Mouse (Mus musculus): ENCODE measurements around the gene Ptms.
"Not testable (repeated sequence)": the region's sequence is repeated elsewhere in the genome, so short reads cannot be mapped to it uniquely, and the experiment has no call there.

Gene Ptms

GRCm38 (mm10) chr6:124904161-124904981 lies 15.5 kb downstream of the Ptms start:
- DNase-seq: peak; percentile 71 to 86

- peak; percentile 97 to 98 for DNase-seq
Observed at GRCm38 (mm10) chr6:124903580-124904151, 16.2 kb downstream of the Ptms start.

- no peak for DNase-seq
Observed at GRCm38 (mm10) chr6:124901851-124902250, 18.1 kb downstream of the Ptms start.

DNA sequence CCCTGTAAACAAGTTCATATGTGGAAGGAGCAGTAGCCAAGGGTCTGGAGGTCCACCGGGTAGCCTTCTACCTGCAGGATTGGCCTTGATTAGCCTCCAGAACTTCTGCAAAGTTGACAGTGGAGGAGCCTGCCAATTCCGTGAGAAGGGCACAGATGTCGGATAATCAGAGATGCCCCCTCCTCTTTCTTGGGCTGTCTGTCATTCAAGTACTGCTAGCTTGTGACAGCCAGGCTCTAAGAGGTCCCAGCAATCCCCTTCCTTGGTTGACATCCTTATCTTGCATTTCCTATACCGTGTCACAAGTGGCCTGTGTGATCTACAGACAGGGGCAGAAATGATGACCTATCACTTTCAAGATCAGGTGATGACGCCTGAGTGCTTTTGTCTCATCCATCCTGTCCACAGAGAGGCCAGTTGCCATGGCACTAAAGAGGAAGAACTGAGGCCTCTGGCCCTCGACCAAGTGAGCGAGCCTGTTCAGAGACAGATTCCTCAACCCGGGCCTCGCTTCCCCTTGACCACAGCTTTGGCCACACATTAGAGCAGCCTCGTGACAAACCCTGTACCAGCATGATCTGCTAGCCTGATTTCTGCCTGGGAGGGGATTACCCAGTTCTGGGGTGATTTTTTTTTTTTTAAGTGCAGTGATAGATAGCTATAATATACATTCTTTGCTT lies 19.0 kb downstream of the Ptms start:
- peak in 1 of 2 experiments; percentile 36 for DNase-seq

DNA sequence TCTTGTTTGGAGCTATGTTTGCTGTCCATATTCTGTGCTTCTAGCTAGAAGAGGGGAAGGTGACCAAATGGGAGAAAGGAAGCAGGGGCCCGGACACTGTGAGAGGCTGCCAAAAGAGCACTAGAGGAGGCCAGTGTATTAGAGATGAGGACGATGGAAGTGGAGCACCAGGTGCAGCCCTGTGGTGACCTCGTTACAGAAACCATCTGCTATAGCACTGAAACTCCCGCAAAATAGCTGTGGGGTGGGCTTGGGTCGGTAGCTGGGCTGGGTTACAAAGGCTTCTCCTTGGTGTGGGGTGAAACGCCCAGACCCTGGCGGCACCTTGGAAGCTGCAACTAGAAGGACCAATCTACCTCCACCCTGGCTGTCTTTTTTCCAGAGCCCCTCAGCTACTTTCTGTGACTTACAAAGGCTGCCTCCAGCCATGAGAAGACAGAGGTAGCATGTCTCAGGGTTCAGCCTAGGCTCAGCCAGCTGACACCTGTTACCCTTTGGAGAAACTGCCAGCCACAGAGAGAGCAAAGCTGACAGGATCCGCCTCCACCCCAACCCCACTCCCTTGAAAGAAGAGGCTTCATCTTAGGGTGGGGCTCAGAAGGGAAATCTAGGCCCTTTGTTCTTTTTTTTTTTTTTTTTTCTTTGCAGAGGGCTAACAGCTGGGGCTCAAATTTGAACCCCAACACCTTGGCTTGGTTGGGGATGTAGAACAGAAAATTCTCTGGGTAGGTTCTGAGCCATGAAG lies 19.7 kb downstream of the Ptms start:
- no peak for DNase-seq

GRCm38 (mm10) chr6:124898359-124898758 lies 21.5 kb downstream of the Ptms start:
- DNase-seq: no peak

- not testable (repeated sequence) for DNase-seq
Observed at GRCm38 (mm10) chr6:124894113-124894512, 25.8 kb downstream of the Ptms start.

DNA sequence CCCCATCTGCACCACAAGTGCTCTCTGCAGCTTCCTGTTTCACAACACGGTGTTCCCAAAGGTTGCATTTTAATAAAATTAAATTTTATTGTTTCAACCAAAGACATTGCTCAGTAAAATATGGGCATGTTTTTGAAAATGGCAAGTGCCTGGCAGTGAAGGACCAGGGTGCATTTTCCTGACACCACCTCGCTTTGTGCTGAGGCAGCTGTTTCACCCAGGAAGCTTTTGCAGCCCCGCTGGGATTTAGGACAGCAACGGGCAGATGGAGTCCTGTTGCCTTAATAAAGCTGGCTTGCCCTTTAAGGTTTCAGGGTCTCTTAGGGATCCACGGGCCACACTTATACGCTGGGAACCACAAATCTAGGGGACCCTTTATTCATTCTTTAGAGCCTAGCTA lies 28.9 kb downstream of the Ptms start:
- DNase-seq: no peak

DNA sequence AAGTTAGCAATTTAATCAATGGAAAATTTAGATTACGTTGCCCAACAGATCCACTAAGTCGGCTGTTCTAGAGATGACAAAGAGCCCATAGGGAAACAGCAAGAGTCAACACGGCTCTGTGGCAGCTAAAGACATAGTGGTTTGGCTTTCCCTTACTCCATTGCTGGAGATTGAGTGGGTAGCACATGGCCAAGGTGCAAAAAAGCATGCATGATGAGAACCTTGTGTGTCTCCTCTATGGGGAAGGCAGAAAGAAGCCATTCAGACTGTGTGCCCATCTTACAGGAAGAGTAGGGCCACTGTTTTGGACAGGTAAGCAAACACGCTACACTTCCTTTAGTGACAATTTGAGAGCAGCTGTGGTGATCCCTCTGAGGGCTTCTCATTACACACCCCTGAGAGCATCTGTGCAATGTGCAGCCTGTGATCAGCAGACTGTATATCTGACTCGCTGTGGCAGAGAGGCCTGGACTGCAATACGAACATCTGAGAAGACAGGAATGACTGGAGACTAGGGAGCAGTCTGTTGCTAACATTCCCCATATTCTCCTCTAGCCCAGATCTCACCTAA lies 31.3 kb downstream of the Ptms start:
- no peak for DNase-seq

- no peak for DNase-seq
Observed at GRCm38 (mm10) chr6:124887986-124888385, 31.9 kb downstream of the Ptms start, which contains the start of gene Cd4. Cd4 (minus strand) TSS chr6:124888221.

DNA sequence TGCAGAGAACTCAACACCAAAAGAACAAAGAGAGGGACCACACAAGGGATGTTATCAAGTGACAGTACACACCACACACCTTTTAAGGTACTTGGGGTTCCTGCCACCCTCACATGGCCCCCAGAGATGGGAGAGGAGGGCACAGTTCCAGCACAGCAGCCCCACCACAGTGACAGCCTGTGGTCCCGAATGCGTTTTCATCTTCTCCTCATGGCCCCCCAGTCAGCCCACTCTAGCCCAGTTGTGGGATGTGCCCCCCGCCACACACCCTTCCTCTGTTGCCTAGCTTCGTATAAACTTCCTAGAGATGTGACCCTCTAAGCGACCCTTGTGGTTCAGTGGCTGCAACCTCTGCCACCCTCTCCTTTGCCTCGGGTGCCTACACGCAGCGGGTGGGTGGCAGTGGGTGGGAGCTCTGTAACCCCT lies 33.9 kb downstream of the Ptms start:
- no peak for DNase-seq

- DNase-seq: peak; percentile 43 to 60
Observed at GRCm38 (mm10) chr6:124884714-124885500, 35.0 kb downstream of the Ptms start.

DNA sequence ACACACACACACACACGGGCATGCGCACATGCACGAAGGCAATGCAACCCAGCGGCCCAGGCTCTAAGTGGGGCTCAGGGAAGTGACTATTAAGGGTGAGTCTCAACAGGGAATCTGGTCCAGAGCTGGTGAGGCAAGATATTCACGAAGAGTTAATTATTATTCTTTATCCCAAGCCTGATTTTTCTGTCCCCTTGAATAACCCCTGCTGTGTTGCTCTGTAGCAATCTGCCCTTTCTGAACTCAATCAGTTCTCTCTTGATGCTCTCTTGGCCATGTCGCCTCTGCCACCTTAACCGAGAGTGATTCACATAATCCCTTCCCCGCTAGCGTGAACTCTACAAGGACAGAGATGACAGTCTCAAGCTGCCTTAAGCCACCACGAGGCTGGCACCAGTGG lies 36.6 kb downstream of the Ptms start:
- no peak for DNase-seq

- DNase-seq: no peak
Observed at GRCm38 (mm10) chr6:124881821-124882220, 38.1 kb downstream of the Ptms start.

DNA sequence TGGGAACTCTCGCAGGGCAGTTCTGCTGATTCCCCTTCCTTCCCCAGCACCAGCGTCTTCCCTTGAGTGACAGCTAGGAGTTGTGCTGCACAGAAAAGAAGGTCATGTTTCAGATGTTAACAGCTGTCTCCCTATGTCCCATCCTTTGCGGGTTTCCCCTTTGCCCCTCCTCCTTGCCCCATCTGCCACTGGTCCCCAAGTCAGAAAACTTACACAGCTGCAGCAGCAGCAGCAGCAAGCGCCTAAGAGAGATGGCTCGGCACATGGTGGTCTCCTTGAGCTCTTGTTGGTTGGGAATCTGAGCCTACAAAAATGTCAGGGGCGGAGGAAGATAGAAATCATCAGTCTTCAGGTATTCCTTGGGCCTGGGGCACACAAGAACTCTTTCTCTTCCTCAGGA lies 40.5 kb downstream of the Ptms start:
- no peak for DNase-seq

- no peak for DNase-seq
Observed at GRCm38 (mm10) chr6:124874348-124874747, 45.6 kb downstream of the Ptms start.

- DNase-seq: no peak
Observed at GRCm38 (mm10) chr6:124866560-124866959, 53.3 kb downstream of the Ptms start.

- DNase-seq: no peak
Observed at GRCm38 (mm10) chr6:124865766-124866362, 54.0 kb downstream of the Ptms start.
